8 mouse cellular contexts compared by ENCODE assay signal in genomic region chr5:5514196-5515076, GRCm38 (mm10). TPM values are rescaled to one million over a fixed set of nuclear protein-coding genes. Genes with fewer than 3 reads are reported as not detected.
A peak's percentile ranks its signal among the peaks of the same experiment; 100 is the strongest.
DNase-seq lines count a peak whose midpoint lies in the region; ATAC-seq and TF ChIP-seq lines count a peak whose summit lies in the region.

TSS of gene Cldn12 (minus strand) at chr5:5514958.

- in situ Hi-C loops in CH12.LX (cut with MboI; ENCODE audit: low pct_ligation_motif_present, low pct_unique_long_range_greater_than_20kb, low sequenced_read_pairs) = loop anchor here (25.0 kb wide), 1 partner anchor 123 kb away; no protein-coding TSS in a partner anchor

- H3K36me3 ChIP-seq in CH12.LX (replicated peaks in 1 of 2; ENCODE audit: control insufficient read depth in 1 of 2, insufficient read depth in 1 of 2, low read length in 1 of 2) = peaks cover 5 to 27% of the 10 kb centered on the region in 2 experiments
- no peaks in the 10 kb centered on the region for H3K36me3 ChIP-seq in forebrain, embryonic 14.5 days (ENCODE audit: control insufficient read depth, insufficient read depth, low read length)
- H3K36me3 ChIP-seq in neural tube, embryonic 15.5 days = 0 out of 2 replicates have a peak, but pooled peaks cover 5% of the 10 kb centered on the region

- no peaks in the 10 kb centered on the region for H3K27me3 ChIP-seq in CH12.LX (replicated peaks)
- no peaks in the 10 kb centered on the region for H3K27me3 ChIP-seq in forebrain, embryonic 14.5 days (replicated peaks; ENCODE audit: control insufficient read depth, insufficient read depth, low read length)
- no peaks in the 10 kb centered on the region for H3K27me3 ChIP-seq in neural tube, embryonic 15.5 days (replicated peaks)

- peak; percentile 76 for DNase-seq in CH12.LX (ENCODE audit: extremely low read depth)
- peak; percentile 51 for DNase-seq in c-Kit-positive CD71-positive TER-119-negative erythroid progenitor cells, embryonic 14.5 days (ENCODE audit: low read depth)
- DNase-seq in forebrain, embryonic 14.5 days (ENCODE audit: low spot score) = peak; percentile 99
- peak; percentile 97 for DNase-seq in heart, postnatal 14 days
- peak; percentile 97 for DNase-seq in layer of hippocampus, adult 11-12 months (ENCODE audit: low spot score)
- DNase-seq in lung, adult 18-20 months = peak; percentile 96 to 97
- DNase-seq in testis, postnatal 14 days (ENCODE audit: low spot score) = peak; percentile 96

- H3K4me3 ChIP-seq in CH12.LX (replicated peaks in 1 of 3; ENCODE audit: low read depth in 2 of 3, low read length in 2 of 3, poor library complexity in 1 of 3) = peak within 1 kb of the TSS; percentile 69 to 81 (median 77)
- peak within 1 kb of the TSS; percentile 73 for H3K4me3 ChIP-seq in forebrain, embryonic 14.5 days (ENCODE audit: low read depth, low read length)
- peak within 1 kb of the TSS; percentile 89 for H3K4me3 ChIP-seq in neural tube, embryonic 15.5 days (replicated peaks)

- ATAC-seq in forebrain, embryonic 14.5 days = peak; percentile 96
- peak; percentile 97 for ATAC-seq in neural tube, embryonic 15.5 days (ENCODE audit: low FRiP score)

- H3K4me2 ChIP-seq in CH12.LX (ENCODE audit: insufficient read depth, low read depth, poor library complexity, severe bottlenecking) = peak within 1 kb of the TSS; percentile 58
- H3K4me2 ChIP-seq in forebrain, embryonic 14.5 days (ENCODE audit: low read length) = peak within 1 kb of the TSS; percentile 73
- H3K4me2 ChIP-seq in neural tube, embryonic 15.5 days = peak within 1 kb of the TSS; percentile 77

- peak within 1 kb of the TSS; percentile 60 for H3K9ac ChIP-seq in CH12.LX (ENCODE audit: insufficient read depth, low read depth)
- H3K9ac ChIP-seq in forebrain, embryonic 14.5 days (ENCODE audit: low read length) = peak within 1 kb of the TSS; percentile 72
- H3K9ac ChIP-seq in neural tube, embryonic 15.5 days (replicated peaks) = peak within 1 kb of the TSS; percentile 80

- TF ChIP-seq EP300 in CH12.LX (IDR thresholded peaks at IDR 0.05; ENCODE audit: low read length) = no peak

- intact Hi-C loops in heart, postnatal 14 days (cut with DNase I) = loop anchor here (5.0 kb wide), 1 partner anchor 43 kb away; the partner anchor contains the start of gene Gtpbp10

- TF ChIP-seq CTCF in CH12.LX (conservative IDR thresholded peaks at IDR 0.05 in 1 of 2, IDR thresholded peaks at IDR 0.05 in 1 of 2; ENCODE audit: low read depth in 2 of 2, low read length in 2 of 2) = no peak

- TF ChIP-seq RAD21 in CH12.LX (IDR thresholded peaks at IDR 0.05; ENCODE audit: low read depth, low read length) = no peak

- H3K9me3 ChIP-seq in CH12.LX (replicated peaks; ENCODE audit: low read length) = peaks cover 4% of the 10 kb centered on the region
- H3K9me3 ChIP-seq in forebrain, embryonic 14.5 days (replicated peaks; ENCODE audit: control insufficient read depth, low read length) = no peaks in the 10 kb centered on the region
- H3K9me3 ChIP-seq in neural tube, embryonic 15.5 days (replicated peaks) = no peaks in the 10 kb centered on the region

- H3K27ac ChIP-seq in CH12.LX (ENCODE audit: insufficient read depth, low read depth) = peak within 1 kb of the TSS; percentile 18
- peak within 1 kb of the TSS; percentile 80 for H3K27ac ChIP-seq in forebrain, embryonic 14.5 days (ENCODE audit: low read depth, low read length)
- H3K27ac ChIP-seq in neural tube, embryonic 15.5 days (replicated peaks) = peak within 1 kb of the TSS; percentile 91

- peaks cover 8 to 32% of the 10 kb centered on the region in 2 experiments for H3K4me1 ChIP-seq in CH12.LX (ENCODE audit: control insufficient read depth in 1 of 2, insufficient read depth in 2 of 2)
- H3K4me1 ChIP-seq in forebrain, embryonic 14.5 days (ENCODE audit: control insufficient read depth, insufficient read depth, low read length) = peaks cover 17% of the 10 kb centered on the region
- H3K4me1 ChIP-seq in neural tube, embryonic 15.5 days = 0 out of 2 replicates have a peak, but pooled peaks cover 5% of the 10 kb centered on the region

- H3K79me2 ChIP-seq in CH12.LX (replicated peaks; ENCODE audit: control insufficient read depth, extremely low read depth, insufficient read depth, poor library complexity, severe bottlenecking) = peaks cover 3% of the 10 kb centered on the region; the same call in 1 of the 2 replicates

- dilution Hi-C loops in CH12.LX (cut with MboI; ENCODE audit: extremely low pct_ligation_motif_present, extremely low pct_unique_long_range_greater_than_20kb, low sequenced_read_pairs) = no loop called here

- 0% methylated on average over 70 of the region's 79 CpGs for WGBS in forebrain, embryonic 14.5 days
- WGBS in neural tube, embryonic 15.5 days = under 1% methylated on average over 76 of the region's 79 CpGs

- peak; percentile 62 for TF ChIP-seq POLR2A in CH12.LX (IDR thresholded peaks at IDR 0.05; ENCODE audit: low read depth, low read length)

TF ChIP-seq in CH12.LX, 34 proteins besides CTCF, POLR2A, EP300 and RAD21:
- TF ChIP-seq TBP (conservative IDR thresholded peaks at IDR 0.05; ENCODE audit: low read depth, low read length) = 0 out of 2 replicates have a peak, but pooled peaks have one; percentile 18
- no peak for TF ChIP-seq MAFK (IDR thresholded peaks at IDR 0.05; ENCODE audit: insufficient replicate concordance, low read length)
- peak; percentile 33; the same call in 1 of the 2 replicates for TF ChIP-seq MYC (IDR thresholded peaks at IDR 0.05; ENCODE audit: low read depth, low read length)
- TF ChIP-seq UBTF (IDR thresholded peaks at IDR 0.05; ENCODE audit: low read depth, low read length) = 0 out of 2 replicates have a peak, but pooled peaks have one; percentile 67
- no peak for TF ChIP-seq GABPA (IDR thresholded peaks at IDR 0.05; ENCODE audit: insufficient replicate concordance, low read depth, low read length)
- peak; percentile 52; the same call in 1 of the 2 replicates for TF ChIP-seq NRF1 (IDR thresholded peaks at IDR 0.05; ENCODE audit: low read depth, low read length)
- peak; percentile 81 for TF ChIP-seq SIN3A (IDR thresholded peaks at IDR 0.05; ENCODE audit: low read length)
- no peak for TF ChIP-seq JUND (conservative IDR thresholded peaks at IDR 0.05; ENCODE audit: low read depth, low read length)
- no peak for TF ChIP-seq POLR2AphosphoS2 (IDR thresholded peaks at IDR 0.05; ENCODE audit: low read depth, low read length)
- peak; percentile 85 for TF ChIP-seq ELF1 (IDR thresholded peaks at IDR 0.05; ENCODE audit: low read depth, low read length)
- TF ChIP-seq KAT2A (IDR thresholded peaks at IDR 0.05; ENCODE audit: insufficient replicate concordance, low read length) = no peak
- no peak; the same call in 1 of the 2 replicates for TF ChIP-seq MAX (IDR thresholded peaks at IDR 0.05; ENCODE audit: low read length)
- TF ChIP-seq PAX5 (IDR thresholded peaks at IDR 0.05; ENCODE audit: low read length) = no peak
- no peak for TF ChIP-seq CHD1 (IDR thresholded peaks at IDR 0.05; ENCODE audit: low read depth, low read length)
- TF ChIP-seq BHLHE40 (IDR thresholded peaks at IDR 0.05; ENCODE audit: low read depth, low read length) = peak; percentile 40; the same call in 1 of the 2 replicates
- TF ChIP-seq HCFC1 (IDR thresholded peaks at IDR 0.05; ENCODE audit: low read depth, low read length) = peak; percentile 84
- peak; percentile 21; the same call in 1 of the 2 replicates for TF ChIP-seq NELFE (IDR thresholded peaks at IDR 0.05; ENCODE audit: low read depth, low read length)
- TF ChIP-seq CHD2 (IDR thresholded peaks at IDR 0.05; ENCODE audit: low read length) = no peak
- peak; percentile 32; the same call in 1 of the 2 replicates for TF ChIP-seq TCF12 (IDR thresholded peaks at IDR 0.05; ENCODE audit: low read depth, low read length)
- TF ChIP-seq ETS1 (conservative IDR thresholded peaks at IDR 0.05; ENCODE audit: low read depth, low read length) = no peak
- no peak for TF ChIP-seq USF1 (IDR thresholded peaks at IDR 0.05; ENCODE audit: low read depth, low read length)
- TF ChIP-seq ZC3H11A (IDR thresholded peaks at IDR 0.05; ENCODE audit: low read depth, low read length) = no peak
- no peak for TF ChIP-seq ZMIZ1 (IDR thresholded peaks at IDR 0.05; ENCODE audit: low read depth, low read length)
- no peak for TF ChIP-seq USF2 (conservative IDR thresholded peaks at IDR 0.05; ENCODE audit: low read depth, low read length)
- TF ChIP-seq MAZ (IDR thresholded peaks at IDR 0.05; ENCODE audit: low read depth, low read length) = 0 out of 2 replicates have a peak, but pooled peaks have one; percentile 36
- TF ChIP-seq MXI1 (IDR thresholded peaks at IDR 0.05; ENCODE audit: low read depth, low read length) = peak; percentile 62
- TF ChIP-seq IRF4 (IDR thresholded peaks at IDR 0.05; ENCODE audit: low read depth, low read length) = no peak; the same call in 1 of the 2 replicates
- peak; percentile 55 for TF ChIP-seq MEF2A (IDR thresholded peaks at IDR 0.05; ENCODE audit: borderline replicate concordance, low read depth, low read length)
- no peak for TF ChIP-seq E2F4 (IDR thresholded peaks at IDR 0.05; ENCODE audit: insufficient replicate concordance, low read depth, low read length)
- no peak for TF ChIP-seq SMC3 (IDR thresholded peaks at IDR 0.05; ENCODE audit: low read depth, low read length)
- TF ChIP-seq JUN (IDR thresholded peaks at IDR 0.05; ENCODE audit: insufficient read depth, low read depth, low read length) = no peak
- no peak for TF ChIP-seq ZKSCAN1 (IDR thresholded peaks at IDR 0.05; ENCODE audit: borderline replicate concordance, low read depth, low read length)
- no peak for TF ChIP-seq RCOR1 (conservative IDR thresholded peaks at IDR 0.05; ENCODE audit: low read depth, low read length)
- TF ChIP-seq ZNF384 (IDR thresholded peaks at IDR 0.05; ENCODE audit: low read depth, low read length) = no peak

RNA-seq across cellular contexts. Expression of gene Cldn12, which starts in this region (rescaled TPM):
- total RNA-seq in CH12.LX (2012; rRNA removed) (13.4 and 23.5 TPM in 2 replicates), CH12.LX (2014; rRNA removed) (22.6 and 24.1 TPM in 2 replicates)
- 10.6 and 11.8 TPM in 2 replicates for polyA plus RNA-seq in CH12.LX (2012; ENCODE audit: insufficient read length, low read depth)
- polyA plus RNA-seq in forebrain, embryonic 14.5 days (2014; fragmentation: Nextera tagmentation; extraction: Ambion mirVana) = 16.4 and 17.6 TPM in 2 replicates
- total RNA-seq in heart, postnatal 14 days (2021) = 10 to 100 TPM; 17.7 to 18.5 TPM
- 15.8 and 16.6 TPM in 2 replicates for polyA plus RNA-seq in neural tube, embryonic 15.5 days (2015; fragmentation: Nextera tagmentation; extraction: Ambion mirVana)

Comparison
In these comparisons a context has a peak if more than half of its experiments do, and no peak if none do; other contexts are left out.
1. Peak in every context shown above with its lines: DNase-seq, ATAC-seq, H3K4me3 ChIP-seq and H3K27ac ChIP-seq.
2. H3K27ac ChIP-seq: peak in every context shown above with its lines; median percentile 91 in neural tube, embryonic 15.5 days; 80 in forebrain, embryonic 14.5 days; 18 in CH12.LX.